Mouse (Mus musculus): ENCODE measurements at regions not wholly inside any gene's neighbourhood (a gene's known extent, or its start where the extent isn't known, plus 50 kb on each side); places are given as distances from the start of the nearest gene placed in this dataset.

DNA sequence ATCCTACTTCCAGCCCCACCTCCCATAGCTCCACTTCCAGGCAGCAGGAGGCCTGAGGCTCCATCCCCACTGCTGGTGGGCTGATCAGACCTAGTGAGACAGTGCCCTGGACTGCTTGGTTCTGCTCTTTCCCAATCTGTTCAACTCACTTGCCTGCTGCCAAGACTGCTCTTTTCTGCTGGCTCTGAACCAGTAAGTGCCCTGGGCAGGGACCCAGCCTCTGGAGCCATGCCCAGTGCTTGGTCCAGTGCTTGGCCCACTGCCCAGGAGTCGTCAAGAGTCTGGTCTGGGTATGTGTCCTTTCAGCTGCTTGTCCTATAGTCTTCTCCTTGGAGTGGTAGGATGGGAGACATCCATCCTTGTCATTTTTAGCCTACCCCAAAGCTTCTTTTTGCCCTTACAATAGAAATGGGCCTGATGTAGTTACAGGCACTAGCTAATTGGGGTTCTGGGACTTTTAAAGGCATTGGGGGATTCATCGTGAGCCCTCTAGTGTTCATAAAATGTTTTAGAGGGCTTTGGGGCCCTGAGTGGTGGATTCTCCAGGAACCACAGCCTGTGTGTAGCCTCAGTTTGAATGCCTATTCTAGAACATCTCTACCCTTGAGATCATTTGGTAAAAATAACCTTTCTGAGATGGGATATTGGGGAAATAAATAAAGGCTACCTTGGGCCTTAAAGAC, 94.7 kb upstream of the Ssbp2 start:
- Histone ChIP-seq H3K27me3 (ENCODE audit: control insufficient read depth in 1 of 2, insufficient read depth in 2 of 2, low read length in 2 of 2) (no peaks in the 10 kb centered on the region), H3K4me1 (ENCODE audit: control insufficient read depth in 1 of 2, insufficient read depth in 2 of 2, low read length in 2 of 2) (no peaks in the 10 kb centered on the region), H3K27ac (ENCODE audit: control insufficient read depth, low read depth, low read length) (no peak overlapping the region), H3K4me3 (ENCODE audit: control insufficient read depth in 1 of 2, insufficient read depth in 1 of 2, low read depth in 2 of 2, low read length in 2 of 2) (no peak overlapping the region), H3K9ac (ENCODE audit: control insufficient read depth, low read depth, low read length, poor library complexity, severe bottlenecking) (no peak overlapping the region), H3K9me3 (replicated peaks; ENCODE audit: insufficient read depth, low read length) (no peaks in the 10 kb centered on the region), H3K36me3 (ENCODE audit: control insufficient read depth in 1 of 2, insufficient read depth in 2 of 2, low read length in 2 of 2) (no peaks in the 10 kb centered on the region; a peak in 1 of 4 replicates), H3K79me2 (ENCODE audit: control insufficient read depth, insufficient read depth, low read length, poor library complexity) (no peaks in the 10 kb centered on the region)
- DNase-seq (ENCODE audit: low read depth, low spot score): no peak
- peak; percentile 37 for TF ChIP-seq SMC3 (IDR thresholded peaks at IDR 0.05; ENCODE audit: low read depth, low read length)
- peak in 1 of 3 experiments; percentile 19; a peak in 2 of 6 replicates for TF ChIP-seq CTCF (IDR thresholded peaks at IDR 0.05 in 2 of 3, conservative IDR thresholded peaks at IDR 0.05 in 1 of 3; ENCODE audit: control insufficient read depth in 1 of 3, insufficient read depth in 1 of 3, low read depth in 2 of 3, low read length in 3 of 3, poor library complexity in 1 of 3, severe bottlenecking in 1 of 3)
- no peak for TF ChIP-seq POLR2AphosphoS5 (IDR thresholded peaks at IDR 0.05; ENCODE audit: borderline replicate concordance, low read depth, low read length)
- TF ChIP-seq USF2 (IDR thresholded peaks at IDR 0.05; ENCODE audit: borderline replicate concordance in 1 of 2, insufficient read depth in 1 of 2, low read depth in 1 of 2, low read length in 2 of 2): no peak
- TF ChIP-seq RAD21 (IDR thresholded peaks at IDR 0.05; ENCODE audit: low read depth, low read length): peak; percentile 14
- no peak for TF ChIP-seq MAZ (IDR thresholded peaks at IDR 0.05; ENCODE audit: low read depth, low read length)
- no peak for TF ChIP-seq E2F4 (IDR thresholded peaks at IDR 0.05; ENCODE audit: borderline replicate concordance, low read depth, low read length)
- TF ChIP-seq MXI1 (IDR thresholded peaks at IDR 0.05; ENCODE audit: low read depth, low read length): no peak
- no peak for TF ChIP-seq GABPA (IDR thresholded peaks at IDR 0.05; ENCODE audit: low read depth, low read length)

DNA sequence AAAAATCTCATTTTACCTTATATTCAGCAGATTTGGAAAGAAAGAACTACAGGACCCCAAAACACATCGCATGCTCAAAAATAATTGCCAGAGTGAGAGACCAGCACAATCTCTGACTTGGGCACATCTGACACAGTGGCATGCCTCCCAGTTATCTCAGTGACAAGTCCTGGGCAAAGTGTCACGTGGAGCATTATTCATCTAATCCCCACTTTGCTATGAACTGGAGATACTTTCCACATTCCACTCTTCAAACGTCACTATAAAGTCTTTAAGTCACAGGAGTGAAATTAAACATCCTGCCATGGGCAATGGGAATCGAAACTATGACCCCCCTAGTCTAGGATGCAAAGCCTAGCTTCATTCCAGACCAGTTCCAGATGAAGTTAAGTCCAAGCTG, 93.5 kb upstream of the Ssbp2 start:
- TF ChIP-seq ETS1 (IDR thresholded peaks at IDR 0.05; ENCODE audit: low read depth, low read length): no peak
- no peak for TF ChIP-seq MAX (IDR thresholded peaks at IDR 0.05; ENCODE audit: low read length)
- no peak for TF ChIP-seq EP300 (IDR thresholded peaks at IDR 0.05; ENCODE audit: low read depth in 1 of 2, low read length in 2 of 2)
- no peak for TF ChIP-seq ELF1 (IDR thresholded peaks at IDR 0.05; ENCODE audit: low read depth, low read length)
- TF ChIP-seq MAFK (IDR thresholded peaks at IDR 0.05; ENCODE audit: borderline replicate concordance, low read depth, low read length): no peak
- no peak for TF ChIP-seq CTCF (IDR thresholded peaks at IDR 0.05 in 2 of 3, conservative IDR thresholded peaks at IDR 0.05 in 1 of 3; ENCODE audit: control insufficient read depth in 1 of 3, insufficient read depth in 1 of 3, low read depth in 2 of 3, low read length in 3 of 3, poor library complexity in 1 of 3, severe bottlenecking in 1 of 3)
- TF ChIP-seq USF1 (IDR thresholded peaks at IDR 0.05; ENCODE audit: low read depth, low read length): no peak
- no peak for TF ChIP-seq ZKSCAN1 (IDR thresholded peaks at IDR 0.05; ENCODE audit: low read depth, low read length)
- no peak for TF ChIP-seq USF2 (IDR thresholded peaks at IDR 0.05; ENCODE audit: borderline replicate concordance in 1 of 2, insufficient read depth in 1 of 2, low read depth in 1 of 2, low read length in 2 of 2)
- TF ChIP-seq JUND (IDR thresholded peaks at IDR 0.05; ENCODE audit: low read depth, low read length): no peak
- TF ChIP-seq BHLHE40 (IDR thresholded peaks at IDR 0.05; ENCODE audit: borderline replicate concordance, low read depth, low read length): no peak
- TF ChIP-seq ZMIZ1 (IDR thresholded peaks at IDR 0.05; ENCODE audit: low read depth, low read length): no peak
- TF ChIP-seq MAZ (IDR thresholded peaks at IDR 0.05; ENCODE audit: low read depth, low read length): no peak
- H3K27me3 ChIP-seq (ENCODE audit: control insufficient read depth in 1 of 2, insufficient read depth in 2 of 2, low read length in 2 of 2): no peaks in the 10 kb centered on the region
- no peak overlapping the region for H3K4me3 ChIP-seq (ENCODE audit: control insufficient read depth in 1 of 2, insufficient read depth in 1 of 2, low read depth in 2 of 2, low read length in 2 of 2)
- H3K9me3 ChIP-seq (replicated peaks; ENCODE audit: insufficient read depth, low read length): no peaks in the 10 kb centered on the region
- peaks cover 0 to under 1% of the 10 kb centered on the region in 2 experiments; a peak in 2 of 4 replicates for H3K36me3 ChIP-seq (ENCODE audit: control insufficient read depth in 1 of 2, insufficient read depth in 2 of 2, low read length in 2 of 2)
- H3K27ac ChIP-seq (ENCODE audit: control insufficient read depth, low read depth, low read length): no peak overlapping the region
- peaks cover 0 to 2% of the 10 kb centered on the region in 2 experiments; a peak in 1 of 4 replicates for H3K4me1 ChIP-seq (ENCODE audit: control insufficient read depth in 1 of 2, insufficient read depth in 2 of 2, low read length in 2 of 2)
- no peak for DNase-seq (ENCODE audit: low read depth, low spot score)
- no peak overlapping the region for H3K9ac ChIP-seq (ENCODE audit: control insufficient read depth, low read depth, low read length, poor library complexity, severe bottlenecking)
- peaks cover 2% of the 10 kb centered on the region; the same call in 1 of the 2 replicates for H3K79me2 ChIP-seq (ENCODE audit: control insufficient read depth, insufficient read depth, low read length, poor library complexity)

Data from MEL (cell line).